In genomic region chr4:65087592-65087991, GRCm38 (mm10) we compare ENCODE assay signal across 23 mouse cellular contexts. TPM values are rescaled to one million over a fixed set of nuclear protein-coding genes. Genes with fewer than 3 reads are reported as not detected.
A peak's percentile ranks its signal among the peaks of the same experiment; 100 is the strongest.
DNase-seq lines count a peak whose midpoint lies in the region; ATAC-seq and TF ChIP-seq lines count a peak whose summit lies in the region.
"Had no signal": no experiment of that assay in that cellular context is flagged by ENCODE, and none has a peak within 500 bp of the region (broad histone marks: within the 10 kb centered on the region; RNA-seq: fewer than 3 reads in every experiment).

No protein-coding gene starts in this region.

- CTCF ChIA-PET in Patski (lab: Charles Lee), result no interaction called here

- TF ChIP-seq POLR2A in myocyte (IDR thresholded peaks at IDR 0.05; ENCODE audit: insufficient read length, low read depth), result no peak

- H3ac ChIP-seq in C2C12 (ENCODE audit: control insufficient read depth, insufficient read length, low read depth) (no peak overlapping the region), myocyte (ENCODE audit: control insufficient read depth, insufficient read length) (no peak overlapping the region)

- H3K9ac ChIP-seq in forebrain, postnatal 0 days, result no peak overlapping the region
- H3K9ac ChIP-seq: embryonic facial prominence, embryonic 13.5 days; embryonic facial prominence, embryonic 15.5 days; forebrain, embryonic 13.5 days; forebrain, embryonic 15.5 days had no signal

- H3K27me3 ChIP-seq in C2C12 (ENCODE audit: control insufficient read depth, insufficient read depth, insufficient read length), result no peaks in the 10 kb centered on the region
- H3K27me3 ChIP-seq in Patski, result no peaks in the 10 kb centered on the region
- no peaks in the 10 kb centered on the region for H3K27me3 ChIP-seq in myocyte (ENCODE audit: control insufficient read depth, insufficient read depth, insufficient read length)
- H3K27me3 ChIP-seq in forebrain, postnatal 0 days (ENCODE audit: insufficient read depth, low read length), result no peaks in the 10 kb centered on the region
- no peaks in the 10 kb centered on the region for H3K27me3 ChIP-seq in embryonic facial prominence, embryonic 10.5 days (replicated peaks; ENCODE audit: low read depth, poor library complexity, severe bottlenecking)
- no peaks in the 10 kb centered on the region for H3K27me3 ChIP-seq in limb, embryonic 10.5 days (ENCODE audit: low read depth, poor library complexity, severe bottlenecking)
- H3K27me3 ChIP-seq: embryonic facial prominence, embryonic 13.5 days; embryonic facial prominence, embryonic 15.5 days; forebrain, embryonic 13.5 days; forebrain, embryonic 15.5 days had no signal

- no peaks in the 10 kb centered on the region for H3K36me3 ChIP-seq in C2C12 (ENCODE audit: control insufficient read depth, insufficient read depth)
- no peaks in the 10 kb centered on the region for H3K36me3 ChIP-seq in myocyte (ENCODE audit: control insufficient read depth, insufficient read depth)
- no peaks in the 10 kb centered on the region for H3K36me3 ChIP-seq in forebrain, postnatal 0 days (ENCODE audit: insufficient read depth)
- H3K36me3 ChIP-seq in embryonic facial prominence, embryonic 10.5 days (replicated peaks), result no peaks in the 10 kb centered on the region
- no peaks in the 10 kb centered on the region for H3K36me3 ChIP-seq in limb, embryonic 10.5 days
- H3K36me3 ChIP-seq: embryonic facial prominence, embryonic 13.5 days; embryonic facial prominence, embryonic 15.5 days; forebrain, embryonic 15.5 days had no signal

- 85% methylated on average over 5 of the region's 5 CpGs for WGBS in forebrain, postnatal 0 days
- WGBS in embryonic facial prominence, embryonic 10.5 days, result 89% methylated on average over 5 of the region's 5 CpGs
- WGBS in limb, embryonic 10.5 days, result 91% methylated on average over 5 of the region's 5 CpGs

- no peak overlapping the region for H3K27ac ChIP-seq in forebrain, postnatal 0 days (ENCODE audit: low read depth, low read length)
- no peak overlapping the region for H3K27ac ChIP-seq in embryonic facial prominence, embryonic 10.5 days (replicated peaks)
- H3K27ac ChIP-seq in limb, embryonic 10.5 days, result no peak overlapping the region
- H3K27ac ChIP-seq: embryonic facial prominence, embryonic 13.5 days; embryonic facial prominence, embryonic 15.5 days; forebrain, embryonic 13.5 days; forebrain, embryonic 15.5 days had no signal

- no peaks in the 10 kb centered on the region for H3K4me1 ChIP-seq in forebrain, postnatal 0 days (ENCODE audit: insufficient read depth)
- no peaks in the 10 kb centered on the region for H3K4me1 ChIP-seq in embryonic facial prominence, embryonic 10.5 days
- no peaks in the 10 kb centered on the region for H3K4me1 ChIP-seq in limb, embryonic 10.5 days
- H3K4me1 ChIP-seq: embryonic facial prominence, embryonic 13.5 days; embryonic facial prominence, embryonic 15.5 days; forebrain, embryonic 13.5 days; forebrain, embryonic 15.5 days had no signal

- POLR2A ChIA-PET in Patski (lab: Charles Lee), result no interaction called here

- DNase-seq in Patski (ENCODE audit: low read depth, low spot score), result peak; percentile 50
- DNase-seq in forebrain, postnatal 0 days, result no peak
- DNase-seq in embryonic facial prominence, embryonic 10.5 days (ENCODE audit: low spot score), result no peak
- DNase-seq in limb, embryonic 10.5 days (ENCODE audit: low spot score), result no peak
- DNase-seq: adrenal gland, adult 2 months; adrenal gland, postnatal 10 days; adrenal gland, postnatal 25 days; B cell, adult 2 months; cerebellum, adult 11 months; cerebellum, adult 18-20 months; cerebellum, adult 8-10 months; cerebellum, adult 9-11 months; cerebellum, postnatal 14 days; cerebellum, postnatal 36 days had no signal

- no peaks in the 10 kb centered on the region for H3K79me3 ChIP-seq in C2C12 (ENCODE audit: low read depth)

- no peak for ATAC-seq in Patski
- ATAC-seq in forebrain, postnatal 0 days, result no peak
- ATAC-seq: forebrain, embryonic 13.5 days; forebrain, embryonic 15.5 days had no signal

- TF ChIP-seq CTCF in C2C12 (IDR thresholded peaks at IDR 0.05; ENCODE audit: control insufficient read depth, insufficient read depth, insufficient read length) (no peak), Patski (IDR thresholded peaks at IDR 0.05) (no peak)
- TF ChIP-seq CTCF in forebrain, postnatal 0 days (IDR thresholded peaks at IDR 0.05; ENCODE audit: low read depth), result no peak

- H3K79me2 ChIP-seq in C2C12 (ENCODE audit: control insufficient read depth, insufficient read depth) (no peaks in the 10 kb centered on the region), myocyte (ENCODE audit: control insufficient read depth, insufficient read depth) (no peaks in the 10 kb centered on the region)

- no peak overlapping the region for H3K4me2 ChIP-seq in myocyte (ENCODE audit: low read depth)
- no peak overlapping the region for H3K4me2 ChIP-seq in forebrain, postnatal 0 days (ENCODE audit: low read depth)
- H3K4me2 ChIP-seq: embryonic facial prominence, embryonic 13.5 days; embryonic facial prominence, embryonic 15.5 days; forebrain, embryonic 13.5 days; forebrain, embryonic 15.5 days had no signal

- no peaks in the 10 kb centered on the region for H3K9me3 ChIP-seq in forebrain, postnatal 0 days (ENCODE audit: low read length)
- H3K9me3 ChIP-seq in embryonic facial prominence, embryonic 10.5 days, result no peaks in the 10 kb centered on the region
- no peaks in the 10 kb centered on the region for H3K9me3 ChIP-seq in limb, embryonic 10.5 days (replicated peaks)
- H3K9me3 ChIP-seq: embryonic facial prominence, embryonic 13.5 days; embryonic facial prominence, embryonic 15.5 days; forebrain, embryonic 13.5 days; forebrain, embryonic 15.5 days had no signal

- in situ Hi-C loops in Patski (cut with MboI; ENCODE audit: low pct_unique_long_range_greater_than_20kb), result loop anchor here (10.0 kb wide), 2 partner anchors 253 to 553 kb away; no protein-coding TSS in a partner anchor

- H3K4me3 ChIP-seq in C2C12 (ENCODE audit: insufficient read depth, poor library complexity, severe bottlenecking), result no peak overlapping the region
- H3K4me3 ChIP-seq in myocyte, result no peak overlapping the region
- H3K4me3 ChIP-seq in forebrain, postnatal 0 days (ENCODE audit: low read depth, low read length), result no peak overlapping the region
- no peak overlapping the region for H3K4me3 ChIP-seq in embryonic facial prominence, embryonic 10.5 days
- no peak overlapping the region for H3K4me3 ChIP-seq in limb, embryonic 10.5 days
- H3K4me3 ChIP-seq: embryonic facial prominence, embryonic 13.5 days; embryonic facial prominence, embryonic 15.5 days; erythroblast, embryonic 14.5 days; forebrain, embryonic 13.5 days; forebrain, embryonic 15.5 days had no signal

TF ChIP-seq in C2C12, 6 proteins besides CTCF, POLR2A, EP300 and RAD21:
- no peak for TF ChIP-seq MAX (IDR thresholded peaks at IDR 0.05)
- no peak for TF ChIP-seq MYOG (IDR thresholded peaks at IDR 0.05; ENCODE audit: control insufficient read depth, extremely low read depth, insufficient read length)
- TF ChIP-seq CEBPB (IDR thresholded peaks at IDR 0.05; ENCODE audit: low read depth), result peak; percentile 94
- no peak for TF ChIP-seq MYOD1 (IDR thresholded peaks at IDR 0.05; ENCODE audit: control insufficient read depth, insufficient read length, low read depth)
- peak; percentile 67 for TF ChIP-seq FOSL1 (IDR thresholded peaks at IDR 0.05; ENCODE audit: insufficient read depth, low read length, poor library complexity, severe bottlenecking)
- TF ChIP-seq USF1 (IDR thresholded peaks at IDR 0.05; ENCODE audit: low read depth), result no peak

TF ChIP-seq in myocyte, 11 proteins besides CTCF, POLR2A, EP300 and RAD21:
- TF ChIP-seq CEBPB (IDR thresholded peaks at IDR 0.05; ENCODE audit: insufficient read depth, poor library complexity, severe bottlenecking), result peak; percentile 90
- TF ChIP-seq SRF (IDR thresholded peaks at IDR 0.05; ENCODE audit: control insufficient read depth, insufficient read length, low read depth), result no peak
TF ChIP-seq in myocyte: peak in this region for 1.

RNA-seq across cellular contexts. Expression of gene Pappa, which starts 36.4 kb away (rescaled TPM):
- polyA plus RNA-seq in C2C12 (2012; fragmentation: generic; extraction: Trizol) (0.57 TPM), Patski (2021) (0.98 TPM), myocyte (2012; fragmentation: generic; extraction: Trizol) (0.12 TPM)
- total RNA-seq in forebrain, postnatal 0 days (2014; rRNA removed), result 0.62 and 1.7 TPM in 2 replicates
- 0.09 and 0.27 TPM in 2 replicates for polyA plus RNA-seq in forebrain, postnatal 0 days (2015; fragmentation: Nextera tagmentation; extraction: Ambion mirVana)
- polyA plus RNA-seq in embryonic facial prominence, embryonic 10.5 days (2016; fragmentation: Nextera tagmentation; extraction: Ambion mirVana), result 0.70 and 0.80 TPM in 2 replicates
- polyA plus RNA-seq in limb, embryonic 10.5 days (2016; fragmentation: Nextera tagmentation; extraction: Ambion mirVana), result 0.33 and 0.69 TPM in 2 replicates
- total RNA-seq: common myeloid progenitor, adult 5-6 weeks; MEL had no signal
- polyA plus RNA-seq: erythroblast, embryonic 14.5 days had no signal
